Mouse (Mus musculus): ENCODE data around the gene Acad8. TPM values are rescaled to one million over a fixed set of nuclear protein-coding genes. Genes with fewer than 3 reads are reported as not detected.
A peak's percentile ranks its signal among the peaks of the same experiment; 100 is the strongest.

Acad8 gene
- total RNA-seq (2014; rRNA removed) (24.0 and 27.1 TPM in 2 replicates), polyA plus RNA-seq (2015; fragmentation: Nextera tagmentation; extraction: Ambion mirVana) (21.9 and 24.7 TPM in 2 replicates)

- Histone ChIP-seq H3K9me3 (ENCODE audit: low read length) (no peaks in the 10 kb centered on the region), H3K4me3 (ENCODE audit: low read depth, low read length) (peak within 1 kb of the TSS; percentile 61), H3K9ac (peak within 1 kb of the TSS; percentile 75), H3K4me1 (ENCODE audit: insufficient read depth) (peaks cover 14% of the 10 kb centered on the region), H3K27me3 (ENCODE audit: insufficient read depth, low read length) (no peaks in the 10 kb centered on the region), H3K4me2 (ENCODE audit: low read depth) (peak within 1 kb of the TSS; percentile 83), H3K36me3 (ENCODE audit: insufficient read depth) (peaks cover 13% of the 10 kb centered on the region), H3K27ac (ENCODE audit: low read depth, low read length) (peak within 1 kb of the TSS; percentile 82)
- peak; percentile 97 for DNase-seq
- TF ChIP-seq CTCF (IDR thresholded peaks at IDR 0.05; ENCODE audit: low read depth): peak; percentile 10; the same call in 1 of the 2 replicates
- peak; percentile 100 for ATAC-seq
- 2% methylated on average over 35 of the region's 35 CpGs for WGBS
Measured at GRCm38 (mm10) chr9:26999461-27000395, at the start of gene Acad8, which contains the start of gene Thyn1. TSS of gene Acad8 (minus strand) at chr9:26999566. TSS of gene Thyn1 (plus strand) at chr9:26999710.

- 94% methylated on average over 5 of the region's 5 CpGs for WGBS
- Histone ChIP-seq H3K4me3 (ENCODE audit: low read depth, low read length) (no peak overlapping the region), H3K27me3 (ENCODE audit: insufficient read depth, low read length) (no peaks in the 10 kb centered on the region), H3K9ac (no peak overlapping the region), H3K9me3 (ENCODE audit: low read length) (no peaks in the 10 kb centered on the region), H3K36me3 (ENCODE audit: insufficient read depth) (peaks cover 68% of the 10 kb centered on the region), H3K4me2 (ENCODE audit: low read depth) (no peak overlapping the region), H3K27ac (ENCODE audit: low read depth, low read length) (no peak overlapping the region), H3K4me1 (ENCODE audit: insufficient read depth) (no peaks in the 10 kb centered on the region)
- no peak for DNase-seq
- no peak for ATAC-seq
- TF ChIP-seq CTCF (IDR thresholded peaks at IDR 0.05; ENCODE audit: low read depth): no peak
Measured at GRCm38 (mm10) chr9:27043892-27044291, 44.5 kb upstream of the Acad8 start.

- Histone ChIP-seq H3K27ac (ENCODE audit: low read depth, low read length) (peak overlapping the region; percentile 96; the same call in 1 of the 2 replicates), H3K4me3 (ENCODE audit: low read depth, low read length) (peak overlapping the region; percentile 92), H3K9ac (peak overlapping the region; percentile 96), H3K27me3 (ENCODE audit: insufficient read depth, low read length) (no peaks in the 10 kb centered on the region), H3K4me2 (ENCODE audit: low read depth) (peak overlapping the region; percentile 80), H3K4me1 (ENCODE audit: insufficient read depth) (peaks cover 32% of the 10 kb centered on the region), H3K36me3 (ENCODE audit: insufficient read depth) (no peaks in the 10 kb centered on the region), H3K9me3 (ENCODE audit: low read length) (no peaks in the 10 kb centered on the region)
- no peak for TF ChIP-seq CTCF (IDR thresholded peaks at IDR 0.05; ENCODE audit: low read depth)
- 1% methylated on average over 17 of the region's 17 CpGs for WGBS
- DNase-seq (no peak), ATAC-seq (no peak)
Measured at GRCm38 (mm10) chr9:27030763-27031100, 31.4 kb upstream of the Acad8 start.

- Histone ChIP-seq H3K9ac (peak within 1 kb of the TSS; percentile 96), H3K4me3 (ENCODE audit: low read depth, low read length) (peak within 1 kb of the TSS; percentile 92), H3K9me3 (ENCODE audit: low read length) (no peaks in the 10 kb centered on the region), H3K27ac (ENCODE audit: low read depth, low read length) (peak within 1 kb of the TSS; percentile 96), H3K4me1 (ENCODE audit: insufficient read depth) (peaks cover 32% of the 10 kb centered on the region), H3K4me2 (ENCODE audit: low read depth) (peak within 1 kb of the TSS; percentile 80), H3K27me3 (ENCODE audit: insufficient read depth, low read length) (no peaks in the 10 kb centered on the region), H3K36me3 (ENCODE audit: insufficient read depth) (no peaks in the 10 kb centered on the region)
- under 1% methylated on average over 75 of the region's 80 CpGs for WGBS
- TF ChIP-seq CTCF (IDR thresholded peaks at IDR 0.05; ENCODE audit: low read depth): peak; percentile 56
- DNase-seq (peak; percentile 99), ATAC-seq (peak; percentile 96)
Measured at GRCm38 (mm10) chr9:27029828-27030762, 30.7 kb upstream of the Acad8 start, which contains the start of the genes Vps26b and Ncapd3. TSS of gene Vps26b (minus strand) at chr9:27030065. TSS of gene Ncapd3 (plus strand) at chr9:27030175.

GRCm38 (mm10) chr9:27029022-27029827 lies 29.9 kb upstream of the Acad8 start:
- Histone ChIP-seq H3K4me1 (ENCODE audit: insufficient read depth) (peaks cover 32% of the 10 kb centered on the region), H3K27me3 (ENCODE audit: insufficient read depth, low read length) (no peaks in the 10 kb centered on the region), H3K4me3 (ENCODE audit: low read depth, low read length) (peak overlapping the region; percentile 92), H3K27ac (ENCODE audit: low read depth, low read length) (peak overlapping the region; percentile 96), H3K4me2 (ENCODE audit: low read depth) (peak overlapping the region; percentile 62), H3K9ac (peak overlapping the region; percentile 96), H3K36me3 (ENCODE audit: insufficient read depth) (no peaks in the 10 kb centered on the region), H3K9me3 (ENCODE audit: low read length) (no peaks in the 10 kb centered on the region)
- peak; percentile 32 for ATAC-seq
- WGBS: under 1% methylated on average over 52 of the region's 52 CpGs
- DNase-seq: peak; percentile 66
- peak; percentile 51 for TF ChIP-seq CTCF (IDR thresholded peaks at IDR 0.05; ENCODE audit: low read depth)

GRCm38 (mm10) chr9:27026708-27027107 lies 27.3 kb upstream of the Acad8 start:
- no peak for TF ChIP-seq CTCF (IDR thresholded peaks at IDR 0.05; ENCODE audit: low read depth)
- Histone ChIP-seq H3K4me2 (ENCODE audit: low read depth) (peak overlapping the region; percentile 62; the same call in 1 of the 2 replicates), H3K4me3 (ENCODE audit: low read depth, low read length) (peak overlapping the region; percentile 92), H3K4me1 (ENCODE audit: insufficient read depth) (peaks cover 32% of the 10 kb centered on the region), H3K27ac (ENCODE audit: low read depth, low read length) (no peak overlapping the region), H3K9ac (no peak overlapping the region), H3K9me3 (ENCODE audit: low read length) (no peaks in the 10 kb centered on the region), H3K27me3 (ENCODE audit: insufficient read depth, low read length) (no peaks in the 10 kb centered on the region), H3K36me3 (ENCODE audit: insufficient read depth) (no peaks in the 10 kb centered on the region)
- DNase-seq (no peak), ATAC-seq (no peak)
- 86% methylated on average over 1 of the region's 1 CpGs for WGBS

Measured in forebrain, postnatal 0 days (tissue).